Mouse (Mus musculus): ENCODE measurements at regions not wholly inside any gene's neighbourhood (a gene's known extent, or its start where the extent isn't known, plus 50 kb on each side); places are given as distances from the start of the nearest gene placed in this dataset.
"Not testable (repeated sequence)": the region's sequence is repeated elsewhere in the genome, so short reads cannot be mapped to it uniquely, and the experiment has no call there.

DNA sequence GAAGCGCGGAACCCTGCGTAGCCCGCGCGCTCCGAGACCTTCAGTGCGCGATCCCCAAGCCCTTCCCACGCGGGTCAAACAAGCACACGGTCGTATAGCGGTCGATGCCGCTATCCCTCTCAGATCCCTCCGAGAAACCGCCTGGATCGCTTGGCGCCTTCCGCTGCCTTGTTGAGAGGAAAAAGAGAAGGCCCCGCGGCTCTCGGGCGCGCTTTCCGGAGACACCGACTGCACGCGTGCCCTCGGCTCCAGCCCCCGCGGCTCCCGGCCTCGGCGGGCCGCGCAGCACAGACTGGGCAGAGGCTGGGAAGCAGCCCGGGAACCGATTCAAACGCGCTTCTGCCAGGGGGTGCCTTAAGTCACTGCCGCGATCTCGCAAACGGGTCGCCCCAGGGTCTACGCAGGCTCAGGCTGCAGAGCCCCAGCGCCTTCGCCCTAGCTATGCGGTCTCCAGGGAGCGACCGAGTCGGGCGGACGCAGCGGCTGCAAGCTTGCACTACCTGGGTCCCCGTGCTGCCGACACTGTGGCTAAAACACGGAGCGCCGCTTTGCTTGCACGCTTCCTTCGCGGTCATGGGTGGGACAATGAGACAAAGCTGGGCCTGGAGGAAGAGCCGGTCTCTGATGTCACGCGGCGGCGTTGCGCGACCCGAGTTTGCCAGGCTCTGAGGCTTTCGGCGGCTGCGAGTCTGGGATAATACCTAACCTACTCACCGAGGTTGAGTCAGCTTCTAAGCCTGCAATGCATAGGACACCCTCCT, 87.3 kb downstream of the Crisp4 start:
- peak; percentile 15 to 39 for DNase-seq (ENCODE audit: low spot score in 2 of 2)

DNA sequence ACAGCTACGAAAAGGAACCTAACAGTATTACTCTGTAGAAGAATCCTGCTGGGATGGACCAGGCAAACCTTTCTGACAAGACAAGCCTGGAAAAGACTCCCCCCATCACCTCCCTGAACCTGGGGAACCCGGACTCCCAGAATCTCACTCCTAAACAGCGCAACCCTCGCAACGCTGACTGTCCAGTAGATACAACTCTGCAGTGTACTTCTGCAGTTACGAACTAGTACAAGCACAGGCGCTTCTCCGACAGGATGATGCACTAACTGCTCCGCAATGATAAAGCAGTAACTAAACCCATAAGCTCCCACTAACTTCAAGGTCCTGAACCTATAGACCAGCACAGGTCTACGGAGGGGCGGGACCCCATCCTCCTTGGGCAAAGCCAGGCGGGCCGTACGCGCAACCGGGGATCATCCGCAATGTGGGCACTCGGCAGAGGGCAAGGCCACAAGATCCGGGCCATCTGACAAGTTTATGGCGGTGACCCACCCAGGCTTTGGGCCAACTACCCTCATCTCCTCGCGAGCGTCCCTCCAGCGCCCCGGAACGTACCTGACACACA, 88.0 kb downstream of the Crisp4 start:
- peak in 1 of 2 experiments; percentile 6 for DNase-seq (ENCODE audit: low spot score in 2 of 2)

DNA sequence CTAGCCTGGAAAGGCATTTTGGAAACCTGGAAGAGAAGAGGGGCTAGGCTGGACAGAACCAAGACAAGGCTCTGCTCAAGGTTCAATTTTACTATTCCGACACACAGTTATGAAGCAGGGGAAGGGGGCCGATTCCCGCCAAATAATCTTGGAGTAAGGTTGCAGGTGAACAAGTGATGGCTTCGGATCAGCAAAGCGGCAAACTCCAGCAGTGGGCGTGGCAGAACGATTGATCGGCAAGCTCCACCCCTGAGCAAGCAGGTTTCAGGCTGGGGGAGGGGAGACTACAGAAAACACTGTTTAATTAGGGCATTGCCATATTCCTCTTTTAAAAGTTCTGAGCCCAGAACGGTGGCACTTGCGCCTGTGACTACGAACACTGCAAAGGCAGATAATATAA, 88.7 kb downstream of the Crisp4 start:
- DNase-seq (ENCODE audit: low spot score in 2 of 2): peak in 1 of 2 experiments; percentile 7

DNA sequence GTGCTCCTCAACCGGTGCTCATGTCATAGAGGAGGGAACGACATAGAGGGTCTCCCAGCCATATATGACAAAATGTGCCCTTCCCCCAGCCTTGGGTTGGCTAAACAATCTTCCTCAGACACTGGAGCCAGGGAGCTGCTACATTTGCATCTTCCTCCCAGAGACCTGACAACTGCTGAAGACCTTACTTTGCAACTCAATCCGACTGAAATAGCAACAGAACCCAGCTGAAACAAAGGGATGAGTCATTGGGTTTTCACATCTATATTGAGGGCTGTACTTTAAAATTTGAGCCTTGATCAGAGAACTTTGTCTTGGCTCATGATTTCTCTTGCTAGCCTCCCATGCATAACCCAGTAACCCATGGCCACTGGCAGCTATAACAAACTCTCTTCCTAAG, 115.5 kb downstream of the Crisp4 start:
- DNase-seq (ENCODE audit: low spot score in 2 of 2): no peak

DNA sequence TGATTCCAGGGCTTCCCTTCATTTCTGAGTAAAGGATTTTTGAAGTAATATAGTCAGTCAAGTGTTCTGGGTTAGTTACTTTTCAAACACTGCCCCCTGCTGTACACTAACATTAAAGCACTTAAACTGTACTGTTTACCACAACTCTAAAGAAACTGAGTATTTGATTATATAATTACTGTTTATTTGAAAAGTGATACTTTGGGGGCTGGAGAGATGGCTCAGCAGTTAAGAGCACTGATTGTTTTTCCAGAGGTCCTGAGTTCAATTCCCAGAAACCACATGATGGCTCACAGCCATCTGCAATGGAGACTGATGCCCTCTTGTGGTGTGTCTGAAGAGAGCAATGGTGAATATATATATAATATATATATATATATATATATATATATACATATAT, 132.8 kb downstream of the Crisp4 start:
- peak in 1 of 2 experiments; percentile 15 for DNase-seq (ENCODE audit: low spot score in 2 of 2)

DNA sequence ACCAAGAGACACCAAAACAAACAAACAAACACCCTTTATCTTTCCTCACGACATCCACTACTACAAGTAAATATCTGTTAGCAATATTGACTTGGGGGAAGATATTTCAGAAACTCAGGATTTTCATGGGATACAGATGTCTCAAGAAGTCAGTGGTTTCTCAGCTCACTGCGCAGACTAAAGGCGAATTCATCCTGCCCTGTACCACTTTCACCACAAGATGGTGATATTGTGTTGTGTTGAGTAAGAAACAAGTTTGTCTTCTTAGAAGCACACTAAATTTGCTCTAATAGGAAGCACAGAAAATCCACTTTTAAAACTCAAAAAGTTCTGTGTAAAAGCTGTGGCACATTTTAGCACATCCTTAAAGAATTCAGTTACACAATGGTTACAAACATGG, 165.1 kb downstream of the Crisp4 start:
- DNase-seq (ENCODE audit: low spot score in 2 of 2): peak; percentile 11 to 75

DNA sequence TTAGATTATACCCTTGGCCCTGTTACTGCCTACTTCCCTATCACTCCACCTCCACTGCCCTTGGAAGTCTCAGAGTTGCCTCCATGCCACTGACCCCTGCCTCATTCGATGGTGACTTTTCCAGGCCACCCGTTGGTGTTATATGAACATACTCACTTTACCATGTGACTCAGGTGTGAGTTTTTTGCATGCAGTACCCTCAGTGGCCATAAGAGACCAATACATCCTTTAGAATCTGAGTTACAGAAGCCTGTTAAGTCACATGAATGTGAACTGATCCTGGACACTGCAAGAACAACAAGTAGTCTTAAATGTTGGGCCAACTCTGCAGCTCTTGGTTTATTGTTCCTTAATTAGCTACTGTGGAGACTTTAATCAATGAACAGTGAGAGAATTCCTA, 167.6 kb downstream of the Crisp4 start:
- no peak for DNase-seq (ENCODE audit: low spot score in 2 of 2)

DNA sequence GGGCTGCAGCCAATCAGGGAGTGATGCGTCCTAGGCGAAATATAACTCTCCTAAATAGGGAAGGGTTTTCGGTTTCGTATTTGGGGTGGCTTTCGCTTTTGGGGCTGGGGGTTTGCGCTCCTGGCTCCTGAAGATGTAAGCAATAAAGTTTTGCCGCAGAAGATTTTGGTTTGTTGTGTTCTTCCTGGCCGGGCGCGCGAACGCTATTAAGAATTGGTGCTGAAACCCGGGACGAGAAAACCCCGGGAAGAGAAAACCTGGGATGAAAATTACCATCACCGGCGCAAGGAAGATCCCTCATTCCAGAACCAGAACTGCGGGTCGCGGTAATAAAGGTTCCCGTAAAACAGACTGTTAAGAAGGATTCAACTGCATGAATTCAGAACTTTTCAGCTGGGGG, 188.8 kb downstream of the Crisp4 start:
- not testable (repeated sequence) for DNase-seq (ENCODE audit: low spot score in 2 of 2)

DNA sequence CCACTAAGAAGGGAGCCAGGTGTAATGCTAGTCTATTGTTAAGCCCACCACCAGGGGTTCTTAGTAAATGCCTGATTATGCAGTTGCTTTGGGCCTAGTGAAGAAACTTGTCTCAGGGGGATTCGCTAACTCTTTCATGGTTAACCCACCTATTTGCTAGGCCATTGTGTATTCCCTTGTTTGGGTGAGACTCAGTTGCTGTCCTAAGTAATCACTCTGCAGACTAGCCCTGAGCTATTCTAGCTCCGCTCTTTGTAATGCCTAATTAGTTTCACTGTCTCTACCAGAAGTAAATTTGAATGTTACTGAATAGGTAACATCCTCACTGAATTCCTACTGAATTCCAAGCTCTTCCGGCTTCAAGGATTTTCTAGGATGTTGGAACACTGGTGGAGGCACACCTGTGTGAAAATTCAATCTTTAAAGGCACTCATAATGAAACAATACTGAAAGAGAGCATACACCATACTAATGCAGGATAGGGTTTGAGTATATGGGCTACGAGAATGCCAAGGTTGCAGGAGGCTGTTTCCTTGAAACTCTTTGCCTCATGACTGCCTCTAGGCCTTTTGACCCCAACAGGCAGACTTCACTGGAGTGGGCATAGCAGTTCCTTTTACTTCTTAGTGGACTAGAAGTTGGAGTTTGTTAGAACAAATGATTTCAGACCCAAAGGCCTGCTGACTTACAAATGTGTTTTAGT, 213.4 kb downstream of the Crisp4 start:
- DNase-seq (ENCODE audit: low spot score in 2 of 2): not testable (repeated sequence)
